Mouse (Mus musculus) megakaryocyte-erythroid progenitor cell, adult 5-6 weeks (primary cell): ENCODE results near the gene Taf11. TPM values are rescaled to one million over a fixed set of nuclear protein-coding genes. Genes with fewer than 3 reads are reported as not detected.

Experiments
- ATAC-seq: replicated peaks from 2 replicates; pipeline ENCODE4 v1.8.0; 2016; ENCODE audit warnings: mild to moderate bottlenecking, inconsistent platforms; ENCODE audit not compliant: severe bottlenecking, poor library complexity, low FRiP score, low TSS enrichment
- total RNA-seq, 2 experiments: library from RNA; stranded (forward) in 1 of 2; stranded (reverse) in 1 of 2; fragments of 200-1000, 215-1000 nt in 1 of 2; fragments of >200 nt in 1 of 2; fragmentation: Nextera tagmentation in 1 of 2; gene quantifications; 2 replicates each; pipeline ENCODE4 v1.2.3; 2014 to 2017

The Taf11 gene
- total RNA-seq, 2 experiments from 2014 or later: 40.8 to 42.6 TPM

DNA sequence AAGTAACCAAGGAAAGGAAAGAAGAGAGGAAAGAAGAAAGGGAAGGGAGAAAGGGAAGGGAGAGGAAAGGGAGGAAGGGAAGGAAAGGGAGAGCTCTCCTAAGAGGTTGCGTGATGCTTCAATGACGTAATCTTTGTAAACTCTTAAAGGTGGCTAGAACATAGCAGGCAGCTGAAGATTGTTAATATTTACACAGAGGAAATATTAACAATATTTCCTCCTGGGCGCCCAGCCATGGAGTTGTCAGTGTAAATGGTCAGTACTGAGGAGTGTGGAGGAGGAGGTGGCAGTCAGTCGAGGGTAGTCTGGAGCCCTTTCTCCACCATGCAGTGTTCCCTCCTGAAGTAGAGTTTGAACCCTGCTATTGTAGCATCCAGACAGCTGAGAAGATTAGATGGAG is 15.4 kb upstream of the Taf11 start:
- no peak for ATAC-seq

DNA sequence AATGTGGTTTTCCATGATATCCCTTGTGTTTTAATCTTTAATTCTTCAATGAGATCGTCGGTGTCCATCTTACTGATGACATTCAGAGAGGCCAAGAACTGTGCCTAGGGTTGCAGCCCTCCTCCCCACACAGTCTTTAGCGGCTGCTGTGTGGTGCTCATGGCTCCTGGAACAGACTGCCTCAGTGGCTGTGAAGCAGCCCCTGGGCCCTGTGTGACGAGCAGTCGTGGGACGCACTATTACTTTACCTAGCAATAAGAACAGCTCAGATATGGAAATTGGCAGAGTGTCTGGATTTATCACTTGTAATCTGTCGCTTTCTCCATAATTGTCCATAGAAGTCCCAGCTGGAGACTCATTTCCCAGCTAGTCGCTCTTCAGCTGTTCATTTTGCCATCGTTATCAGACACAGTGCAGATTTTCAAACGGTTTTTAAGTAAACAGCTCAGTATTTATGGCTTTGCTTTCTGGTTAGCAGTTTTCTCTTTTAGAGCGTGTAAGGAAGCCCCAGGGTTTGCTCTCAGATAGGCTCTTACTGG is 12.6 kb upstream of the Taf11 start:
- ATAC-seq: no peak

DNA sequence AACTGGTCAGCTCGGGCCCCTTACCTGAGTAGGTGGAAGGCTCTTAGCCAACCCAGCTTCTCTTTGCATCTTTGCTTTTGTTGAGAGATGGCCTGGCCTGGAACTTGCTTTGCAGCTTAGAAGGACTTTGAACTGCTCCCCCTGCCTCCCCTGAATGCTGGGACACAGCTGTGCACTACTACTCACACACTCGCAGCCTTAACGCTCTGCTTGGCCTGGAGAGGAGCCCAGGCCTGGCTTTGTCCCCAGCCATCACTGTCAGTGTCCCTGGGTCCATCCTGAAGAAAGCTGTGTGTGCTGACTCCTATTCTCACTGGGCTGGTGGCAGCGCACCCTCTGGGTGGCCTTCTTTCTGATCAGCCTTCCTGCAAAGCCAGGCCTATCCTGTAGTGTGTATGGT is 11.0 kb upstream of the Taf11 start:
- ATAC-seq: no peak

DNA sequence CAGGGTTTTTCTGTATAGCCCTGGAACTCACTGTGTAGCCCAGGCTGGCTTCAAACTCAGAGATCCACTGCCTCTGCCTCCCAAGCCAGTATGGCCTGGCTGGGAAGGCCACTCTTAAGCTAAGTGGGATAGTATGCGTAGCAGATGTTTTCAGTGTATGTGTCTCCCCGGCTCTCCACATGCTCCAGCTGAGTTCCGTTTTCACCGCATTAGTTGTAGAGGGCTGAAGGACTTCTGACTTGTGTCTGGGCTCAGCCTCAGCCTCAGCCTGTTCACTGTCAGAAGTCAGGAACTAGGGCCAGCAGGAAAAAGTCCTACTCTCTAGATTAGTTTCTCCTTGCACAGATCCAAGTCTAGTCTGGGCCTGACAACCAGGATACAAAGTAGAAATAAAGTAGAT is 6.7 kb upstream of the Taf11 start:
- no peak for ATAC-seq

DNA sequence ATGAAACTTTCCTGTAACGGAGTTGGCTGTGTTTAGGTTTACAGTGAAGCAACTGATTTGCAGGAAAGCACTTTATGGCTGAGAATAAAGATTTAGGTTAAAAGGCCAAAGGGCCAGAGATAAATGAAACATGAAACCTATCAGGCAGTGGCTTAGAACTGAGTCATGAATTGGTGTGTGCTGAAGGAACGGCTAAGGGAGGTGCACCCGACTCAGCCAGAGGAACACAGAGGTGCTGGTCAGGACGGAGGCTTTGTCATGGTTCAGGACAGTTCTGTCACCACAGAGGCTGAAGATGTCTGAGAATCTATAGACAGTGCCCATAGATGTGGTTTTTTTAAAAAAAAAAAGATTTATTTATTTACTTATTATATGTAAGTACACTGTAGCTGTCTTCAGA is 5.1 kb upstream of the Taf11 start:
- ATAC-seq: no peak

DNA sequence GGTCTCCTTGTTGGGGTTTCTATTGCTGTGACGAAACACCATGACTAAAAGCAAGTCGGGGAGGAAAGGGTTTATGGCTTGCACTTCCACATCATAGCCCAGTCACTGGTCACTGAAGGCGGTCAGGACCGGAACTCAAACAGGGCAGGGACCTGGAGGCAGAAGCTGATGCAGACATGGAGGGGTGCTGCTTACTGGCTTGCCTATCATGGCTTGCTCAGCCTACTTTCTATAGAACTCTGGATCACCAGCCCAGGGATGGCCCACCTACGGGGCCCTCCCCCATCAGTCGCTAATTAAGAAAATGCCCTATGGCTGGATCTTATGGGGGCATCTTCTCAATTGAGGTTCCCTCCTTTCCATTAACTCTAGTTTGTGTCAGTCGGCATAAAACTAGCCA is 1.7 kb upstream of the Taf11 start:
- no peak for ATAC-seq

DNA sequence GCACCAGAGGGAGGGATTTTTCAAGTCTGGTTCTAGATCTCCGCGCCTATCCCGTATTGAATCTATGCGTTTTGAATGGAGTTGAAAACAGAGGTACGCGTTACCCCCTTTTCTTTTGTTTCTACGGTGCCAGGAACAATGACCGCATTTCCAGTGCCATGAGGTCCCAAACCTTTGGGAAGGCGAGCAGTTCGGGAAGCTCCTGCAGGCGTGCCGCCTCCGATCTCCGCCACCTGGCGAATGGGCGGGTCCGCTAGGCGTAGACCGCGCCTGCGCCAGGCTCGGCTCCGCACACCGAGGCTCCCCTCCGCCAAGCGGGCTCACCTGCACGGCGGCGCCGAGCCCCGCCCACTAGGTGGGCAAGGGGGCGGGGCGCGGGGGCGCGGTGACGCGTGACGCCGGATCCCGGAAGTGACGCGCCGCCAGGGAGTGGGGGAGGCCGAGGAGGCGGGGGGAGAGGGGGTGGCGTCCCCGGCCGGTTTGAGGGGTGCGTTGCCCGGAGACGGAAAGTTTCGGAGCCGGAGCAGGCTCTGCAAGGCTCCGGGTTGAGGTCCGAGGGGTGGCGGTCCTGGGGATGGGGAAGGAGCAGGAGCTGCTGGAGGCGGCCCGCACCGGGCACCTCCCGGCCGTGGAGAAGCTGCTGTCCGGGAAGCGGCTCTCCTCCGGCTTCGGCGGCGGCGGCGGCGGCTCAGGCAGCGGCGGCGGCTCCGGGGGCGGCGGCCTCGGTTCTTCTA is 589 bp downstream of the Taf11 start, which contains the start of gene Anks1:
Gene Anks1, plus strand, starts transcription at position 419 of the 734 bp plus-strand sequence.
- peak; percentile 42 for ATAC-seq

DNA sequence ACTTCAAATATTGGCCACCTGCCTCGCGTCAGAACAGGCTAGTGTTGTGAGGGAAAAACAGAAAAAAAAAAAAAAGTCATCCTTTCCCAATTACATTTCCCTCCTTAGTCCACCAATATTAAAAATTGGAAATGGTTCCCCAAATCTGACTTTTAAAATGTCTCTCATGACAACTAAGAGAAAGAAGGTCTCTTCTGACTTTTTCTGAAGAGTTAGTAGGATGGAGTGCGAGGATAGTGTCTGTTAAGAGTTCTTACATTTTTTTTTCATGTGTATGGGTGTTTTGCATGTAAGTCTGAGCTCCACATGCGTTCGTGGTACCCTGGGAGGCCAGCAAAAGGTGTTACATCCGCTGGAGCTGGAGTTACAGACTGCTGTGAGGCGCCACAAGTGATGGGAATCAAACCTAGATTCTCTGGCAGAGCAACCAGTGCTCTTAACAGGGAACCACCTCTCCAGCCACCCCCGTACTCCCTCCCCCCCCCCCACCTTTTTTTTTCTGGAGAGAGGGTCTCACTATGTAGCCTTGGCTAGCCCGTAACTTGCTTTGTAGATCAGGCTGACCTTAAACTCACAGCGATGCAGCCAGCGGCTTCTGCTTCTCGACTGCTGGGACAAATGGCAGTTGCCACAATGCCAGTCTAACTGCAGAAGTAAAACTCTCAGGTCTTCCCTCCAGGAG is 1.3 kb downstream of the Taf11 start:
- ATAC-seq: peak; percentile 48

DNA sequence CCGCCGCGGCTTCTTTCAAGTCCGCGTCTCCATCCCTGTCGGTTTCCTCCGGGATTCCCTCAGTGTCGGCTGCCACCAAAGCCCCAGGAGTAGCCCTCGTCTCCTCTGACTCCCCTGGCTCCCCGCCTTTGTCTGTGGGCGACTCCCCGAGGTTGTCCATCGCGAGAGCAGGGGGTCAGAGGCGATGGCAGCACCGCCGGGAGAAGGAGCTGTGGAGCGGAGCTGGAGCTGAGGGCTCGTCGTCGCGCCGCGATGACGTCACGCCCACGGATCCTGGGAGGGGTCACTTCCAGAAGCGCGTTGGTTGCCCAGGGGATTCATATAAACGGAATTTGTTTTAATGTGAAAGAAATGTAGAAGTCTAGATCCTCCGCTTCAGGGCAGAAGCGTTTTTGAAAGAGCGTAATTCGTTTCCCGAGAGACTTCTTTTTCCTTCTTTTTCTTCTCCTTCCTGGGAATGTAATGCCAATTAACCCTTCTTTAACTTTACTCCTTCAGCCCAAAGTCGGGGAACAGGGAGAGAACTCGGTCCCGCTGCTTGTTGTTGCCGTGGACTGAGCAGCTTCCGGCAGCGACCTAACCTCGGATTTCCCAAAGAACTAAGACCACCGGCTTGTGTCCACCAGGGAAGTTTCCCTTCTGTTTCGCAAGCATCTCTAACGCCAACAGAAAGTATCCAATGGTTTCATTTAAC is 2.0 kb downstream of the Taf11 start:
- ATAC-seq: peak; percentile 88

DNA sequence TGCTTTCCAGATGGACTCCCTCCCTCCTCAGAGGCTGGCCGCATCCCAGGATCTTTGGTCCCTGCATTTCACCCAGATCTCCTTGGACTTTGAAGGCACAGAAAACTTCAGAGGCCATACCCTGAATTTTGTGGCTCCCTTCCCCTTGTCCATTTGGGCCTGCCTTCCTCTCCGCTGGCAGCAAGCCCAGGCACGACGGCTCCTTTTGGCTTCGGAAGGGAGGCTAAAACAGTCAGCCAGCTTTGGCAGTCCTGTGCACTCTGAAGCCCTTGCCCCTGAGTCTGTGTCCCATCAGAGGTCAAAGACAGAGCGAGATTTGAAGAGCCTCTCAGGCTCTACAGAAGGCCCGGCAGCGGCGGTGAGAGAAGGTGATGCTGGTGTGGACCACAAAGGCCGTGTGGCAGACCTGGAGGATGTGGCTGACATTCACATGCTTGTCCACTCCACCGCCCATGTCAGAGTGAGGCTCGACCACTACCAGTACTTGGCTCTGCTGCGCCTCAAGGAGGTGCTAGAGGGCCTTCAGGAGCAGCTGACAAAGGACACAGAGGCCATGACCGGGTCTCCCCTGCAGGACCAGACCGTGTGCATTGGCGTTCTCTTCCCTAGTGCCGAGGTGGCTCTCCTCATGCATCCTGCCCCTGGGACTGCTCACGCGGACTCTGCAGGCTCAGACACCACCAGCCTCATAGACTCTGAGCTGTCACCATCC is 23.0 kb downstream of the Taf11 start:
- no peak for ATAC-seq

DNA sequence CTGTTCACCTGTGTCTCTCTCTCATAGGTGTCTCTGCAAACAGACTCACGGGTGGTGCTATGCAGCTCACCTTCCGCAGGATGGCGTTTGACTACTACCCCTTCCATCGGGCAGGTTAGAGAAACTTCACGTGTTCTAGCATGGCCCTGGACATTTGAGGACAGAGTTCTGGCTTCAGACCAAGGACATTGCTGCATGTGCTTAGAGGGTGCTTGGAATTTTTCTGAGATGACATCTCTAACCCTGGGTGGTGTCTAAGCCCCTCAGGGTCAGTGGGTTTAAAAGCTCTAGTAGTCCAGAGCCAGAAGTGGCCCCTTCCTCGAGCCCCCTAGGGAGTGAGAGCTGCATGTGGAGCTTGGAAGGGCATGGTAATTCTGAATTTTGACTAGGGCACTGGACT is 25.6 kb downstream of the Taf11 start:
- ATAC-seq: no peak

DNA sequence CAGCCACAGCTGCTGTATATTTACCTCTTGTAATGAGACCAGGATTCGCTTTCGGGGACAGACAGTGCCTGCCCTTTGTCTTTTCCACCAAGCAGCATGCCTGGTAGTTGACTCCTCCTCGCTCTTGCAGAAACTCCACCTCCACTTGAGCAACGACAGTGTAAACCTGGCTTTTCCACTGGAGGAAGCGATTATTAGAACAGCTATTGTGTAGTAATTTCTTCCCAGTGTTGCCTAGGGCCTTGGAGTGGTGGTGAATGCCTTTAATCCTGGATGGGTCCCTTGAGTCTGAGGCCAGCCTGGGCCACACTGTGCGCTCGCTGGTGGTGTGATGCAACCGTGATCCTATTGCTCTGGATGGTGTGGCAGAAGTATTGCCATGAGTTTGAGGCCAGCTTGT is 26.5 kb downstream of the Taf11 start:
- ATAC-seq: no peak

DNA sequence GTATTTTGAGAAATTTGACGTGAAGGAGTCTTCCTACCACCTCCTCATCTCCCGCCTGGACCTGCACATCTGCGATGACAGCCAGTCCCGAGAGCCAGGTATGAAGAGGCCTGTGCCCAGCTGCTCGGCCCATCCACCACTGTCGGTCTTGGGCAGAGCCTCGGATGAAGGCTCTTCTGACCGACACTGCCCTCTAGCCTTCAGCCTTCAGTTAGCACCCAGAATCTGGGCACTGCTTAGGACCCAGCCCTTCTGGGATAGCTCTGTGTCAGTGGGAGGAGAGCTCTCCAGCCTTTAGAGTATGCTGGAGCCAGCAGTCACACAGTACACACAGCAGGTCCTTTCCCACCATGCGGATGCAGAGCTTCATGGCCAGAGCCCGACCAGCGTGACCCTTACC is 28.1 kb downstream of the Taf11 start:
- 0 out of 2 replicates have a peak, but pooled peaks have one; percentile 38 for ATAC-seq

DNA sequence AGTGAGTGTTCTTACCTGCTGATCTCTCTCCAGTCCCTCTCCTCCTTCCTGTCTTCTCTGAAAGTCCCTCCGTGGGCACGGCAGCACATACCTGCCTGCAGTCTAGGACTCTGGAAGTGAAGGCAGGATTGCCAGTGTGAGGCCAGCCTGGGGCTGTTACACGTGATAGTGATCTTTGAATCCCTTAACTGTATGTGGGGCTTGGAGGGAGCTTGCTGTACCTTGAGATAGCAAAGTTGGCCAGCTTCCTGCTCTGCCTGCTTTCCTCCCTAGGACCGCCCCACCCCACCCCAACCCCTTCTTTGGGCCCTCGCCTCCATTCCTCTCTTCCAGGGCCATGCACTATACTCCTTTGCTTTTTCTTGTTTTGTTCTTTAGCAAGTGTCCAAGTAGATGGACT is 35.1 kb downstream of the Taf11 start:
- peak; percentile 76 for ATAC-seq

DNA sequence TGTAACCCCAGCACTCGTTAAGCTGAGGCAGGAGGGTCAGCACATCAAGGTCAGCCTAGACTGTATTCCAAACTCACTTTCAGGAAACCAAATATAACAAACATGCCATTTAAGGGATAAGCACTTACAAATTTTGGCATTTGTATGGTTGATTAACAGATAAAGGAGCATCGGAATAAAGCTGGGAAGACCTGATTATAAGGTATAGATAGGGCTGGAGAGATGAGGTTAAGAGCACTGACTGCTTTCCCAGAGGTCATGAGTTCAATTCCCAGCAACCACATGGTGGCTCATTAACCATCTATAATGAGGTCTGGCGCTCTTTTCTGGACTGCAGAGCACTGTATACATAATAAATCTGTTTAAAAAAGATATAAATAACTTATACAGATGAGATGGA is 36.1 kb downstream of the Taf11 start:
- ATAC-seq: no peak

DNA sequence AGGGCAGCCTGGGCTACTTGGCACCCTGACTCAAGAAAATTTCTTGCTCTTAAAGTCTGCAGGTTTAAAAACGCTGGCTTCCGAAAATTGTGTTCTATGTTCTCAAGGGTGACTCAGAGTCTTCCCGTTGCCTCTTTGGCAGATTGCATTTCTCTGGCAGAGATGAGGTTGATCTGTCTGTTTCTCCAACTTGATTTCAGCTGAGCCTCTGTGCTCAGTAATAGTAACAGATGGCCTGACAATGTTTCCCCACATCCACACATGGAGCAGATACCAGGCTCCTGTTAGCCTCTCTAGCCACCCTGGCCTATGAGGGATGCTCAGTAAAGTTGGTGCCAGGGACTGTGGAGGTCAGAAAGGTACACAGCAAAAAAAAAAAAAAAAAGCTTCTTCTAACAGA is 37.8 kb downstream of the Taf11 start:
- no peak for ATAC-seq

DNA sequence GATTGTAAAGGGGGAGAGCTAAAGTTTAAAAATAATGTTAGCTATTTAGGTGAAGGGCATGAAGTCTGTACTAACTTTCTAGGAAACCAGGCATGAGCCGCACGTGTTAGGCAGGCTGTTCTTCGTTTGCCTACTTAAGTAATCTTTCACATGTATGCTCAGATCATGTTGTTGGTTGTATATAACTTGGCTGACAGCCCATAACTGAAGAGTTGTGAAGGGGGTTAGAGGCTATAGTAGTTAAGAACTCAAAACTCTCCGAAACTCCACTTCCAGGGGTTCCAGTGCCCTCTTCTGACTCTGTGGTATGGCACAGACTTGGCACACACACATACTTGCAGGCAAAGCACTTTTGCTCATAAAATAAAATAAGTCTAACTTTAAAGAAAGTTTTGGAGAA is 42.9 kb downstream of the Taf11 start:
- no peak for ATAC-seq

DNA sequence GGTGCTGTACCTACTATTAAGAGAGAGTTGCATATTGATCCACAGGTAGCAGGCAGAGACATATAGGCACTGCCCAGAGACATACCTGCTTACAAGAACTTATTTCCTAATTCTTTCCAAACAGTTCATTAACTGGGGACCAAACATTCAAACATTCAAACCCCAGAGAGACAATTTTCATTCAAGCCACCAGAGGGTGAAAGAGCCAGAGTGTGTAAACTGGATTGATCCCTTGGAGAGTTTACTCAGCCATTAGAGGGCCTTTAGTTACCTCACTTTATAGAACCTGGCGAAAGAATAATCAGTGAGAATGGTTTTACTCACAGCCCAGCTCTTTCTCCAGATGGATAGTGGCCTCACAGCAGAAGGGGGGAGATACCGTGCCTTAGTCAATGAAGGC is 44.2 kb downstream of the Taf11 start:
- no peak for ATAC-seq

DNA sequence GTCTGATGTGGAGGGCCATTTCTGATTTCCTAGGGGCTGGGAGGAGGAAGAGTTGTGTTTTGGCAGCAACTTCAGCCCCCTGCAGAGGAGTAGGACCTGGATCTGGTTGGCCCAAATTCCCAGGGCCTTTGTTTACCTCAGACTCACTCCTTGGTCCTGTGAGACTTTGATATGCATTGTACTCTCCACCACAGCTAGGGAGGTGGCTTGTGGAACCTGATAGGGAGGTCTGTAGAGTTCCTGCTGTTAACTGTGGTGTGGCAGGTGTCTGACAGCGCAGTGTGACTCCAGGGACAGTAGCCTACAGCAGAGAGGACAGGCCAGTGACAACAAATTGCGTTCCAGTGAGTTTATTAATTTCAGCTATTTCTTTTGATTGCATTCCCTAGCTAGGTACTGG is 50.5 kb downstream of the Taf11 start:
- peak; percentile 78 for ATAC-seq
